Mouse (Mus musculus) liver, adult 2 months (tissue): ENCODE measurements around the gene Xxylt1.

Experiments used
- CTCF ChIP-seq: fragments of 200-500 bp; IDR thresholded peaks from 2 replicates; pipeline ENCODE4 v1.5.1; 2011; ENCODE audit warnings: low read depth, low read length, control low read depth
- POLR2A ChIP-seq: fragments of 200-500 bp; IDR thresholded peaks from 2 replicates; pipeline ENCODE4 v1.6.1; 2011; ENCODE audit warnings: low read length, control low read depth; ENCODE audit not compliant: insufficient read depth; ENCODE audit errors: extremely low read depth

GRCm38 (mm10) chr16:31052812-31053211 is 28.4 kb downstream of the Xxylt1 start:
- TF ChIP-seq POLR2A, result no peak
- no peak for TF ChIP-seq CTCF
